ENCODE assay signal across 12 mouse cellular contexts in genomic region chr5:124074845-124075307, GRCm38 (mm10). TPM values are rescaled to one million over a fixed set of nuclear protein-coding genes. Genes with fewer than 3 reads are reported as not detected.
DNase-seq lines count a peak whose midpoint lies in the region; ATAC-seq lines count a peak whose summit lies in the region.
"Had no signal": no experiment of that assay in that cellular context is flagged by ENCODE, and none has a peak within 500 bp of the region (broad histone marks: within the 10 kb centered on the region; RNA-seq: fewer than 3 reads in every experiment).

No protein-coding gene starts in this region.

- no peak for DNase-seq in heart, postnatal 4 days
- DNase-seq in 416B (ENCODE audit: low read depth): peak; percentile 95
- DNase-seq in ovary, postnatal 14 days (ENCODE audit: low spot score): no peak
- no peak for DNase-seq in cerebellum, postnatal 4 days (ENCODE audit: low spot score in 2 of 2)
- DNase-seq in right cerebral cortex, adult 2 months (ENCODE audit: low spot score in 2 of 2): no peak
- DNase-seq: cerebellum, postnatal 25 days; retina, postnatal 1 day had no signal

- no peaks in the 10 kb centered on the region for H3K36me3 ChIP-seq in heart, embryonic 11.5 days (ENCODE audit: control insufficient read depth, insufficient read depth, low read length)
- H3K36me3 ChIP-seq in macrophage (ENCODE audit: inconsistent target): no peaks in the 10 kb centered on the region
- H3K36me3 ChIP-seq: liver, embryonic 15.5 days had no signal

- H3K9me3 ChIP-seq in heart, embryonic 11.5 days (replicated peaks; ENCODE audit: control insufficient read depth, low read length): no peaks in the 10 kb centered on the region
- H3K9me3 ChIP-seq: liver, embryonic 15.5 days had no signal

- 0 out of 2 replicates have a peak overlapping the region, but pooled peaks have one; percentile 10 for H3K27ac ChIP-seq in heart, embryonic 11.5 days (ENCODE audit: low read depth, low read length)
- peak overlapping the region; percentile 58 for H3K27ac ChIP-seq in macrophage
- H3K27ac ChIP-seq: heart, adult 2 months; liver, embryonic 15.5 days had no signal

- peak; percentile 35; the same call in 1 of the 2 replicates for ATAC-seq in heart, embryonic 11.5 days (replicated peaks; ENCODE audit: insufficient number of reproducible peaks, low FRiP score, low TSS enrichment)
- peak; percentile 69 for ATAC-seq in common myeloid progenitor, adult 5-6 weeks (replicated peaks; ENCODE audit: low read depth, poor library complexity, severe bottlenecking)

- H3K27me3 ChIP-seq in heart, embryonic 11.5 days (ENCODE audit: control insufficient read depth, insufficient read depth, low read length): no peaks in the 10 kb centered on the region

- H3K4me3 ChIP-seq in heart, embryonic 11.5 days (ENCODE audit: low read depth, low read length): no peak overlapping the region
- no peak overlapping the region for H3K4me3 ChIP-seq in macrophage (ENCODE audit: inconsistent target)
- H3K4me3 ChIP-seq: heart, adult 2 months; liver, embryonic 15.5 days had no signal

- no peaks in the 10 kb centered on the region for H3K79me2 ChIP-seq in macrophage (ENCODE audit: inconsistent target)

- WGBS in heart, embryonic 11.5 days (ENCODE audit: insufficient replicate concordance): 25% methylated on average over 10 of the region's 10 CpGs
- 2% methylated on average over 10 of the region's 10 CpGs for WGBS in macrophage (ENCODE audit: missing documents)

- H3K4me2 ChIP-seq in heart, embryonic 11.5 days: no peak overlapping the region
- H3K4me2 ChIP-seq: liver, embryonic 15.5 days had no signal

- no peak overlapping the region for H3K9ac ChIP-seq in heart, embryonic 11.5 days (ENCODE audit: low read depth, low read length)
- H3K9ac ChIP-seq: liver, embryonic 15.5 days had no signal

- H3K4me1 ChIP-seq in heart, embryonic 11.5 days (ENCODE audit: control insufficient read depth, insufficient read depth, low read length): peaks cover 25% of the 10 kb centered on the region

RNA-seq across cellular contexts. Expression of gene Abcb9, which starts 20.7 kb away (rescaled TPM):
- polyA plus RNA-seq in heart, embryonic 11.5 days (2014; fragmentation: Nextera tagmentation; extraction: Ambion mirVana): 1.1 and 1.4 TPM in 2 replicates
- total RNA-seq in heart, postnatal 4 days (2021): 1 to 10 TPM; 4.9 to 5.5 TPM
- total RNA-seq in common myeloid progenitor, adult 5-6 weeks (2017): 0.87 and 2.9 TPM in 2 replicates
- 1 to 10 TPM in 22 of 26 experiments, under 1 TPM in 3, not detected in 1; 0.37 to 5.0 (median 2.4) TPM for total RNA-seq in macrophage (2018; cell fraction: chromatin; rRNA removed)
- 1 to 10 TPM; 1.2 to 3.1 (median 1.9) TPM for total RNA-seq in macrophage (2018; cell fraction: cytosol; rRNA removed)
- 1 to 10 TPM in 25 of 26 experiments, under 1 TPM in 1; 0.87 to 4.5 (median 2.6) TPM for total RNA-seq in macrophage (2018; cell fraction: nucleus; rRNA removed)
- polyA plus RNA-seq in macrophage (2018): 1.6 to 2.1 TPM (median 1.6 TPM) in 3 replicates

RNA-seq across cellular contexts. Expression of gene Ogfod2, which starts 37.2 kb away (rescaled TPM):
- polyA plus RNA-seq in heart, embryonic 11.5 days (2014; fragmentation: Nextera tagmentation; extraction: Ambion mirVana): 13.6 and 14.8 TPM in 2 replicates
- total RNA-seq in heart, postnatal 4 days (2021): 10 to 100 TPM; 10.2 to 11.9 TPM
- 8.5 and 10.6 TPM in 2 replicates for total RNA-seq in common myeloid progenitor, adult 5-6 weeks (2017)
- total RNA-seq in macrophage (2018; cell fraction: chromatin; rRNA removed): 10 to 100 TPM in 19 of 26 experiments, 1 to 10 TPM in 7; 5.4 to 44.7 (median 17.3) TPM
- 10 to 100 TPM in 20 of 26 experiments, 1 to 10 TPM in 6; 5.9 to 17.9 (median 13.8) TPM for total RNA-seq in macrophage (2018; cell fraction: cytosol; rRNA removed)
- total RNA-seq in macrophage (2018; cell fraction: nucleus; rRNA removed): 10 to 100 TPM in 20 of 26 experiments, 1 to 10 TPM in 6; 4.4 to 32.4 (median 16.5) TPM
- polyA plus RNA-seq in macrophage (2018): 4.3 to 17.5 TPM (median 13.1 TPM) in 3 replicates

RNA-seq across cellular contexts. Expression of gene Arl6ip4, which starts 41.0 kb away (rescaled TPM):
- 65.7 and 74.6 TPM in 2 replicates for polyA plus RNA-seq in heart, embryonic 11.5 days (2014; fragmentation: Nextera tagmentation; extraction: Ambion mirVana)
- 10 to 100 TPM; 55.1 to 68.4 TPM for total RNA-seq in heart, postnatal 4 days (2021)
- total RNA-seq in common myeloid progenitor, adult 5-6 weeks (2017): 93.4 and 116 TPM in 2 replicates
- 10 to 100 TPM in 24 of 26 experiments, 1 to 10 TPM in 2; 5.8 to 48.3 (median 27.5) TPM for total RNA-seq in macrophage (2018; cell fraction: chromatin; rRNA removed)
- 10 to 100 TPM; 30.9 to 65.6 (median 45.4) TPM for total RNA-seq in macrophage (2018; cell fraction: cytosol; rRNA removed)
- total RNA-seq in macrophage (2018; cell fraction: nucleus; rRNA removed): 10 to 100 TPM; 10.0 to 52.3 (median 24.8) TPM
- polyA plus RNA-seq in macrophage (2018): 37.6 to 60.2 TPM (median 56.1 TPM) in 3 replicates

RNA-seq across cellular contexts. Expression of gene Vps37b, which starts 42.8 kb away (rescaled TPM):
- polyA plus RNA-seq in heart, embryonic 11.5 days (2014; fragmentation: Nextera tagmentation; extraction: Ambion mirVana): 43.3 and 48.2 TPM in 2 replicates
- 10 to 100 TPM; 42.3 to 49.1 TPM for total RNA-seq in heart, postnatal 4 days (2021)
- 21.4 and 21.9 TPM in 2 replicates for total RNA-seq in common myeloid progenitor, adult 5-6 weeks (2017)
- 10 to 100 TPM in 18 of 26 experiments, 1 to 10 TPM in 8; 2.8 to 36.2 (median 19.1) TPM for total RNA-seq in macrophage (2018; cell fraction: chromatin; rRNA removed)
- total RNA-seq in macrophage (2018; cell fraction: cytosol; rRNA removed): 10 to 100 TPM; 16.0 to 47.4 (median 23.1) TPM
- 10 to 100 TPM; 11.7 to 48.2 (median 24.6) TPM for total RNA-seq in macrophage (2018; cell fraction: nucleus; rRNA removed)
- 13.1 to 27.6 TPM (median 22.7 TPM) in 3 replicates for polyA plus RNA-seq in macrophage (2018)
